Mouse (Mus musculus) heart, adult 2 months (tissue): ENCODE data around the gene Irf2. TPM values are rescaled to one million over a fixed set of nuclear protein-coding genes. Genes with fewer than 3 reads are reported as not detected.

Experiments used
- DNase-seq, 2 experiments: peaks; one replicate each; pipeline ENCODE4 v3.0.0; 2021
- H3K27ac ChIP-seq: fragments of 200-600 bp; 2 replicates; pipeline ENCODE4 v1.8.1; 2022
- H3K27me3 ChIP-seq: fragments of 200-500 bp; 2 replicates; pipeline ENCODE4 v1.6.1; 2012; ENCODE audit warnings: mild to moderate bottlenecking, low read length, inconsistent platforms, mixed read lengths; ENCODE audit not compliant: control insufficient read depth, insufficient read depth
- H3K36me3 ChIP-seq: fragments of 200-500 bp; 2 replicates; pipeline ENCODE4 v1.6.1; 2012; ENCODE audit warnings: low read length, inconsistent platforms; ENCODE audit not compliant: control insufficient read depth, insufficient read depth
- H3K4me1 ChIP-seq: fragments of 200-500 bp; 2 replicates; pipeline ENCODE4 v1.6.1; 2011; ENCODE audit warnings: low read length; ENCODE audit not compliant: control insufficient read depth, insufficient read depth
- H3K4me3 ChIP-seq: fragments of 200-600 bp; 2 replicates; pipeline ENCODE4 v1.8.1; 2022
- H3K79me2 ChIP-seq: fragments of 200-500 bp; replicated peaks from 2 replicates; pipeline ENCODE4 v1.6.1; 2012; ENCODE audit warnings: mild to moderate bottlenecking, inconsistent platforms, low read length, moderate library complexity, mixed read lengths; ENCODE audit not compliant: control insufficient read depth, insufficient read depth
- H3K9ac ChIP-seq: fragments of 200-500 bp; 2 replicates; pipeline ENCODE4 v1.6.1; 2012; ENCODE audit warnings: low read depth, mild to moderate bottlenecking, control low read depth, inconsistent platforms, low read length, mixed read lengths
- CTCF ChIP-seq: fragments of 200-600 bp; IDR thresholded peaks from 2 replicates; pipeline ENCODE4 v1.8.1; 2022; ENCODE audit warnings: antibody characterized with exemption, mild to moderate bottlenecking, moderate library complexity
- EP300 ChIP-seq: fragments of 200-500 bp; IDR thresholded peaks from 2 replicates; pipeline ENCODE4 v1.6.1; 2011; ENCODE audit warnings: low read depth, low read length, control low read depth; ENCODE audit not compliant: insufficient read depth
- POLR2A ChIP-seq: fragments of 200-500 bp; IDR thresholded peaks from 2 replicates; pipeline ENCODE4 v1.6.1; 2011; ENCODE audit warnings: mild to moderate bottlenecking, low read depth, low read length, control low read depth; ENCODE audit not compliant: insufficient read depth
- WGBS: fragments of 180-500 bp; shearing (Covaris S2); methylation state at CpG from one replicate; pipeline ENCODE4 v1.1.7; 2018; 5-methylcytosine and 5-hydroxymethylcytosine counted together
- intact Hi-C: fragments of 180-260 bp; cut with DNase I; formaldehyde crosslinking; loops from one replicate; pipeline ENCODE4 v1.15.1; 2025
- long read RNA-seq: library from polyadenylated mRNA; stranded (forward); transcript quantifications from one replicate; pipeline ENCODE4 v2.0.0, GENCODE M21; 2021
- polyA plus RNA-seq: library from polyadenylated mRNA; depleted of rRNA; stranded (reverse); fragments of >200 nt; gene quantifications from 2 replicates; pipeline ENCODE4 v1.2.3, GENCODE M21; 2012; rRNA removed
- total RNA-seq, 2 experiments: library from RNA; stranded (reverse); gene quantifications; 2 replicates each; pipeline ENCODE4 v1.2.3; 2021

Irf2 gene
- total RNA-seq (10 to 100 TPM; 31.8 to 35.9 TPM), polyA plus RNA-seq (10.3 TPM in 2 replicates)
- long read RNA-seq, transcript Irf2-201 (9 exons, 2,497 nt) = major isoform, 8 of 13 reads
- long read RNA-seq, partial matches to known transcripts = 2 of 13 reads
- long read RNA-seq, other reads (novel, unspliced or antisense) = 3 of 13 reads

- peak within 1 kb of the TSS; percentile 95 for H3K4me3 ChIP-seq
- DNase-seq = peak; percentile 90 to 95
- peaks cover 20% of the 10 kb centered on the region for H3K36me3 ChIP-seq
- peak within 1 kb of the TSS; percentile 100 for H3K9ac ChIP-seq
- H3K4me1 ChIP-seq = peaks cover 9% of the 10 kb centered on the region
- H3K79me2 ChIP-seq = peaks cover 1% of the 10 kb centered on the region; the same call in 1 of the 2 replicates
- no peaks in the 10 kb centered on the region for H3K27me3 ChIP-seq
- intact Hi-C loops = loop anchor here (5.0 kb wide), 3 partner anchors 52 to 122 kb away; partner anchors contain the start of genes Casp3 and Primpol
- peak within 1 kb of the TSS; percentile 97 for H3K27ac ChIP-seq
- WGBS = under 1% methylated on average over 51 of the region's 51 CpGs
- peak; percentile 86 for TF ChIP-seq POLR2A
- TF ChIP-seq CTCF = peak; percentile 10; the same call in 1 of the 2 replicates
- peak; percentile 80 for TF ChIP-seq EP300
Observed at GRCm38 (mm10) chr8:46739003-46739949, at the start of gene Irf2. Irf2 (plus strand) TSS chr8:46739732.

DNA sequence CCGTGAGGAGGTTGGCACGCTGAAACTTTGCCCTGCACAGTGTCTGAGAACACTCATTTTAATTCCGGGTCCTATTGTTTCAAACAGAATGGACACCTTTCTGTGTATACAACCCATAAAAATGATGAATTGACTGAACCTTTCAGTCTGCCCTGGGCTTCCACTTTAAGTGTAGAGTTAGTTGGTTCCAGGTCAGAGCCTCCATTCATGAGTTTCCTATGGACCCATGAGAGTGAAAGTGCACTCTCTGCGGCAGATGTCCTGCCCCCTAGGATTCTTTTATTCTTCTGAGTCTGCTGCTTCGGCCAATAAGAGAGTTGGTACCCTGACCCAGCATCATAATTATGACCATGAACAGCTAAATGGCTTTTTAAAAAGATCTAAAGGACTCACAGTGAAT, 49.4 kb upstream of the Irf2 start:
- Histone ChIP-seq H3K9ac (no peak overlapping the region), H3K4me1 (no peaks in the 10 kb centered on the region), H3K4me3 (no peak overlapping the region), H3K79me2 (no peaks in the 10 kb centered on the region), H3K27me3 (no peaks in the 10 kb centered on the region), H3K27ac (no peak overlapping the region), H3K36me3 (no peaks in the 10 kb centered on the region)
- intact Hi-C loops = no loop called here
- DNase-seq = no peak
- 81% methylated on average over 5 of the region's 5 CpGs for WGBS
- TF ChIP-seq EP300 = no peak
- TF ChIP-seq CTCF = no peak

GRCm38 (mm10) chr8:46690581-46690980, 49.0 kb upstream of the Irf2 start:
- no peak overlapping the region for H3K4me3 ChIP-seq
- no peaks in the 10 kb centered on the region for H3K79me2 ChIP-seq
- H3K9ac ChIP-seq = no peak overlapping the region
- H3K4me1 ChIP-seq = no peaks in the 10 kb centered on the region
- H3K36me3 ChIP-seq = no peaks in the 10 kb centered on the region
- no peaks in the 10 kb centered on the region for H3K27me3 ChIP-seq
- TF ChIP-seq EP300 (no peak), CTCF (no peak), POLR2A (no peak)
- H3K27ac ChIP-seq = no peak overlapping the region
- intact Hi-C loops = no loop called here
- DNase-seq = no peak
- WGBS = 90% methylated on average over 5 of the region's 5 CpGs

- DNase-seq = no peak
- Histone ChIP-seq H3K4me3 (no peak overlapping the region), H3K4me1 (no peaks in the 10 kb centered on the region), H3K36me3 (no peaks in the 10 kb centered on the region), H3K27me3 (no peaks in the 10 kb centered on the region), H3K9ac (no peak overlapping the region), H3K79me2 (no peaks in the 10 kb centered on the region), H3K27ac (no peak overlapping the region)
- TF ChIP-seq EP300 = no peak
- no peak for TF ChIP-seq POLR2A
- TF ChIP-seq CTCF = no peak
- WGBS = 80% methylated on average over 7 of the region's 7 CpGs
- intact Hi-C loops = no loop called here
Observed at GRCm38 (mm10) chr8:46691360-46691759, 48.2 kb upstream of the Irf2 start.

DNA sequence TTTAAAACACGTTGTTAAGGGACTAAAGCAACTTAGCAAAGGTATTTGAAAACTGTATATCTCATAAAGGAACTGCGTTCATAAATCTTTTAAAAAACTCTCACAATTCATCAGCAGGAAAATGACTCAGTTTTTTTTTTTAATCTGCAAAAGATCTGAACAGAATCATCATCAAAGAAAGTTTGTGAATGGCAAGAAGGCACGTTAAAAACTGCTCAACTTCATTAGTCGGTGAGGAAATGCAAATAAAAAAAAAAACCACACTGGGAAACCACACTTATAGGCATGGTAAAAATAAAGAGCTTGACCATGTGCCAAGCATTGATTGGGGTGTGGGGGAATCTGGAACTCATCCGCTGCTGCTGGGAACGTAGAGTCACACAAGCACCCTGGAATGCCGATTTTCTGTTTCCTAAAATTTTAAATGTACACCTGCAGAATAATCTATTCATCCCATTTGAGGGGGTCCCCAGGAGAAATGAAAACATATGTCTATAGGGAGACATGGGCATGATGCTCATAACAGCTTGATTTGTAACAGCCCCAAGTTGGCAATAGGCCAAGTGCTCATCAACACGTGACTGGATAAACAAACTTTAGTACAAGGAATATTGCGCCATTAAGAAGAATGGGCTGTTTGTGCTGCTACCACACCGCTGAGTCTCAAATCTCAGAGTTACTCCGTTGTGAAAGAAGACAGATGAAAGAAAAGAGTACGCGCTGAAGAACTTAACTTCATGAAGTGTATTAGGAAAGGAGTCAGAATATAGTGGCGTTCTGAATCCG, 43.1 kb upstream of the Irf2 start:
- DNase-seq = no peak
- no peaks in the 10 kb centered on the region for H3K36me3 ChIP-seq
- TF ChIP-seq POLR2A (no peak), CTCF (no peak), EP300 (no peak)
- 60% methylated on average over 15 of the region's 15 CpGs for WGBS
- no peak overlapping the region for H3K27ac ChIP-seq
- no peak overlapping the region for H3K4me3 ChIP-seq
- H3K9ac ChIP-seq = no peak overlapping the region
- intact Hi-C loops = no loop called here
- no peaks in the 10 kb centered on the region for H3K79me2 ChIP-seq
- H3K4me1 ChIP-seq = no peaks in the 10 kb centered on the region
- no peaks in the 10 kb centered on the region for H3K27me3 ChIP-seq
